Mouse (Mus musculus) layer of hippocampus, adult 9-11 months (tissue): Measurements from ENCODE around the gene Mroh7.
"Not testable (repeated sequence)": the region's sequence is repeated elsewhere in the genome, so short reads cannot be mapped to it uniquely, and the experiment has no call there.

Experiments used
- DNase-seq: peaks from one replicate; pipeline ENCODE4 v3.0.0; 2022

The Mroh7 gene

DNA sequence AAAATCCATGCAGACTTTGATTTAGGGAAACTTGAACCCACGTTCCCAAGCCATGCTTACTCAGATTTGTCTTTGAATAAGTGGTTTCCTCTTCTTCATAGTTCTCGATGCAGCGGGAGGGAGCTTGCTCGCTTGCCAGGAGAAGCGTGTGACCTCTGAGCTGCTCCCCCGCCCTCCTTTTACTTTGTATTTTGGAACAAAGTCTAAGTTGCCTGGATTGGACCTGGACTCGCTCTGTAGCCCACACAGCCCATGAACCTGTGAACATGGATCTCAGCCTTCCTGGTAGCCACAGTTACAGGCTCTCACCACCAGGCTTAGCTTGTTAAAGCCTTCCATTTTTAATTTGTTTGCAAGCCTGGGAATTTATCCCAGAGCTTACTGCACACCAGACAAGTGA lies at the start of gene Mroh7:
Gene Mroh7 (minus strand): TSS at position 112 of the 400 bp plus-strand sequence.
- DNase-seq: no peak

DNA sequence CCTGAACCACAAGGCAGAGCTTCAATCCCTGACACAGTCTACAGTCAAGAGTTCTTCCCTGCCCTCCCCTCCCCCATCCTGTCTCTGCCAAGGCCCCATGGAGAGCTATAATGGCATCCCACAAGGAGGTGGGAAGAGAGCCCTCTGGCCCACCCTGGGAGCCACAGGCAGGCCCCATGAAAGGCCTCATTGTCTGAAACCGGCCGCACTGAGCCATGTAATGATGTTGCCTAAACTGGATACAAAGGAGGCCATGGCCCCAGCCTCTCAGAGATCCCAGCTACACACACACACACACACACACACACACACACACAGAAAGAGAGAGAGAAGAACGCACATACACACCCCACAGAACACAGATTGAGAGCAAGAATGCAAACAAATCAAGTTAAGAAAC lies 49.3 kb upstream of the Mroh7 start:
- peak; percentile 72 for DNase-seq

DNA sequence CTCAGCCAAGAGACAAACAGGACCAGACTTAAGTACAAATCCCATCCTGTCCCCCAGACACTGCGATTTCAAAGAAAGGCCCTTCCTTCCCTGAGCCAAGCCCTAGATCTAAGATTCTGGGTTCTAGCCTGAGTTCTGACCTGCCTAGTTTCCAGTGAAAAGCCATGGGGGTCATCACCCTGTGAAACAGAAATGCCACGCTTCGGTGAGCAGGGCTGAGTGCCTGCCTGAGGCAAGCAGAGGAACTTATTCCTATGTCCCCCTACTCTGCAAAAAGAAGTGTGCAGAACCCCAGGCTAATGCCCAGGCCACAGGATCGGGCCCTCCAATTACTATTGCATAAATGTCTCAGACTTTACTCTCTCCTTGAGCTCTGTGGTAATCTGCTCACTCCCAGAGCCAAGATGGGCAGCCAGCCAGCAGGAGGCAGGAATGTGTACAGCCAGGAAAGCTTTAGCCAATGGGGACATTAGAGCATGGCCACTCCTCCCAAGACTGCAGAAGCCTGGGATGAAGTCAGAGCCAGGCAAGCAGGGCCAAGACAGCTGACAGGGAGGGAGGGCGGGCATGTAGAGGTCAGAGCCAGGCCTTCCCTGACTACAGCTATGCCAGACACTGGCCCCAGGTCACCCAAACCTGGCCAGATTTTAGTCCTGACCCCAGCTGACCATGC lies 47.5 kb upstream of the Mroh7 start:
- peak; percentile 91 for DNase-seq

GRCm38 (mm10) chr4:106776998-106777397 lies 46.3 kb upstream of the Mroh7 start:
- peak; percentile 90 for DNase-seq

DNA sequence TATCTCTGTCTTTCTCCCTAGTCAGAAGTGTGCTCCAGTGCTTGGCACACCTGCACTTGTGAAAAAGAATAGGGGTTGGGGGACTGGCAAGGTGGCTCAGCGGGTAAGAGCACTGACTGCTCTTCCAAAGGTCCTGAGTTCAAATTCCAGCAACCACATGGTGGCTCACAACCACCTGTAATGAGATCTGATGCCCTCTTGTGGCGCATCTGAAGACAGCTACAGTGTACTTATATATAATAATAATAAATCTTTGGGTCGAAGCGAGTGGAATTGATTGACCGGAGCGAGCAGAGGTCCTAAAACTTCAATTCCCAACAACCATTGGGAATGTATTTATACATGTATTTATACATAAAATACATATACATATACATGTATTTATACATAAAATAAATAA lies 45.0 kb upstream of the Mroh7 start:
- DNase-seq: not testable (repeated sequence)

GRCm38 (mm10) chr4:106772558-106772957 lies 41.8 kb upstream of the Mroh7 start:
- DNase-seq: no peak

DNA sequence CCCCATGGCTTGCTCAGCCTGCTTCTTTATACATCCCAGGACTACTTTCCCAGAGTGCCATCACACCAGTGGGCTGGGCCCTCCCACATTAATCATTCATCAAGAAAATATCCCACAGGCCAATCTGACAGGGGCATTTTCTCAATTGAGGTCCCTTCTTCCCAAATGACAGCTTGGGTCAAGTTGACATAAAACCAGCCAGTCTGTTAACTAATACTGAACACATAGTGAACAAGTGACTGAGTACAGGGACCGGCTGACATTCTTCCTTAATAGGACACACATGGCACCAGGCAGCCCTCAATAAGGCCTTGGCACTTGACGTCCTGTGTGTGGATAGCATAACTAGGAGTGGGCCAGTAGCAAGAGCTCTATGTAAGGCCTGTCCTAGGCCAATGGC lies 38.6 kb upstream of the Mroh7 start:
- DNase-seq: no peak

- DNase-seq: no peak
Measured at GRCm38 (mm10) chr4:106764166-106764565, 33.4 kb upstream of the Mroh7 start.

DNA sequence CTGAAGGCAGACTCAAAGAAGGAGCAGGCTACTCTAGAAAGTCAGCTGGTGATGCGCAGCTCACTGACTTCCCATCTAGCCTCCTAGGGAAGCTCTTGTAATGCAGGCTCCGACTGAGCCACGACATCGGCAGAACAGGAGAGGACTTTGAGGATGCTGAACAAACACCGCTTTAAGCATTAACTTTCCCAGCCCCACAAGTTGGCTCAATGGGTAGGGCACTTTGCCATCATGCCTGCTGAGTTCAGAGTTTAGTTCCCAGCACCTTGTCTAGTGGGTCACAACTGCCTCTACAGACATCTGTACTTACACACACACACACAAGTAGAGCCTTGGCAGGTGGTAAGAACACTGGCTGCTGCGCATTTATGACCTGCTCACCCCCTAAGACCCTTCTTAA lies 21.0 kb upstream of the Mroh7 start:
- DNase-seq: no peak

DNA sequence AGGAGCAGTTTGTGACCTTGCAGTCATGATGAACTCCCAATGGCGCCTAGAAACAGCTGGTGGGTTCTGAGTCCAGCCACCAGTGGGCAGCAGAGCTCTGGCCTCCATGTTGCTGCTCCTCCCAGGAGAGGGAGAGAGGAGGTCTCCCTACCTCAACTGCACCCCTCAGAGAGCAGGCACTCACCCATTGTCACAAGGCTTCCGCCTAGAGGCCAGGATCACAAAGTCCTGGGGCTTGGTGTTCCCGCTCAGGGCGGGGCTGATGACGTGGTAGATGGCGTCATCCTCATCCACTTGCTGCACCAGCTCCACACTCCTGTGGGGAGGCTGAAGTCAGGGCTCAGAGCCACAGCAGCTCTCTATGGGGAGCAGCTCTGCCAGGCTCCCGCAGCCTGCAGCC lies 19.0 kb upstream of the Mroh7 start:
- peak; percentile 91 for DNase-seq

DNA sequence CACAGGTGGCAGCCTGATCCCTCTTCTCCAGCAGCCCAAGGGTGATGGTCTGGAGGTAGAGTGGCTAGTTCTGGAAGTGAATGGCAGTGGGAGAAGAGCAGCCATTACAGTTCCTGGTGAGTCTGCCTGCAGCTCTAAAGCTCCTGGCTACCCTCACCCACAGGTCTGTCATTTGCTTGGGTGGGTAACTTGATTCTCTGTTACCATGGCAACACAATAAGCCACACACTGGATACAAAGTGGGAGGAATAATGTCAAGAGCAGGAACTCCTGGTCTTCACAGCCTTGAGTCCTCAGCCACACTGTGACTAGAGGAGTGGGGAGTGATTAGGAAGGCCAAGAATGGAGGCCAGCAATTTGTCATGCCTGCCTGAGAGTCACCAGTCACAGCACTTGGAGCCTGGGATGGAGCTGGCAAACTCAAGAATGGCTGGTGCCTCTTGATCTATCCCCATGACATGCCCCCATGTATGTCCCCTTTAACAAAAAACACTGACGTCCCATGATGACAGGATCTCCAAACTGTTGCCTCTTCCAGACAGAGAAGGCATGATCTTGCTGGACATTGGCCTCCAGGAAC lies 16.4 kb upstream of the Mroh7 start:
- no peak for DNase-seq

GRCm38 (mm10) chr4:106745862-106746261 lies 15.1 kb upstream of the Mroh7 start:
- DNase-seq: peak; percentile 47

DNA sequence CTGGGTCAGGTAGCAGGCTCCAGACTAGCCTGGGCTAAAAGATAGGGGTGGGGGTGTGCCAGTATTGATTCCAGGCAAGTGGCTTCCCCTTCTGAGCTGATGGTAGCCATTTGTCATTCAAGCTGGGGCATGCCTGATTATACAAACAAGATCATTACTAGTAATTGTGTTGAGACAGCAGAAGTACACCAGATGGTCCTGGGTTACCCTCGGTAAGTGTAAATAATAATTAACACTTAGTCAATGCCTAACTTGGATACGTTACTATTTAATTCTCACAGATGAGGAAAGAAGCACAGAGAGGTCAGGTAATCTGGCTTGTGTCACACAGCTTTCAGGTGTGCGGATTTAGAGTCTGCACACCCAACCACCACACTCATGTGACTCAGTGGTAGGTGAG lies 7.2 kb upstream of the Mroh7 start:
- no peak for DNase-seq

DNA sequence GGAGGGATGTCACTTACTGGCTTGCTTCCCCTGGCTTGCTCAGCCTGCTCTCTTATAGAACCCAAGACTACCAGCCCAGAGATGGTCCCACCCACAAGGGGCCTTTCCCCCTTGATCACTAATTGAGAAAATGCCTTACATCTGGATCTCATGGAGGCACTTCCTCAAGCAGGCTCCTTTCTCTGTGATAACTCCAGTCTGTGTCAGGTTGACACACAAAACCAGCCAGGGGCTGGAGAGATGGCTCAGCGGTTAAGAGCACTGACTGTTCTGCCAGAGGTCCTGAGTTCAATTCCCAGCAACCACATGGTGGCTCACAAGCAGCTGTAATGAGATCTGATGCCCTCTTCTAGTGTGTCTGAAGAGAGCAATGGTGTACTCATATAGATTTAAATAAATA lies 6.2 kb upstream of the Mroh7 start:
- DNase-seq: not testable (repeated sequence)

DNA sequence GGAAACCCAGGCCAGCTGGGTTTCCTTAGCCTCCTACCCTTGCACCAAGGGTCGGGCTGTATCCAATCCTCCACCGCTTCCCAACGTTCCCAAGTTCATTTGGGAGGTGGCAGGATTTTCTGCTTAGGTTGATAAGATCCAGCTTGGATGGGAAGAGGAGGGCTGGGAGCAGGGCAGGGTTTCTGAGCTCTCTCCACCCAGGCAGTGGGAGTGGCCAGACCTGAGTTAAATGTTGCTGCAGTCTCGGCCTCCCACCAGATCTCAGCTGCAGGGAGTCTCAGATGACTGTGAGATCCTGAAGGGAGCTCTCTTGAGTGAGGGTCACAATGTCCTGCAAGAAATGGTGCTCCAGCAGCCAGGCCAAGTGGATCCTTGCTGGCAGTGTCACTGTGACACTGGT lies 2.9 kb upstream of the Mroh7 start, which contains the start of gene Fam151a:
Gene Fam151a (plus strand): TSS at position 254 of the 400 bp plus-strand sequence.
- DNase-seq: no peak

- no peak for DNase-seq
Measured at GRCm38 (mm10) chr4:106720631-106721030, 10.1 kb downstream of the Mroh7 start.

- no peak for DNase-seq
Measured at GRCm38 (mm10) chr4:106713622-106714021, 17.1 kb downstream of the Mroh7 start.

- peak; percentile 61 for DNase-seq
Measured at GRCm38 (mm10) chr4:106708408-106708807, 22.3 kb downstream of the Mroh7 start.

- DNase-seq: no peak
Measured at GRCm38 (mm10) chr4:106707957-106708356, 22.8 kb downstream of the Mroh7 start.

DNA sequence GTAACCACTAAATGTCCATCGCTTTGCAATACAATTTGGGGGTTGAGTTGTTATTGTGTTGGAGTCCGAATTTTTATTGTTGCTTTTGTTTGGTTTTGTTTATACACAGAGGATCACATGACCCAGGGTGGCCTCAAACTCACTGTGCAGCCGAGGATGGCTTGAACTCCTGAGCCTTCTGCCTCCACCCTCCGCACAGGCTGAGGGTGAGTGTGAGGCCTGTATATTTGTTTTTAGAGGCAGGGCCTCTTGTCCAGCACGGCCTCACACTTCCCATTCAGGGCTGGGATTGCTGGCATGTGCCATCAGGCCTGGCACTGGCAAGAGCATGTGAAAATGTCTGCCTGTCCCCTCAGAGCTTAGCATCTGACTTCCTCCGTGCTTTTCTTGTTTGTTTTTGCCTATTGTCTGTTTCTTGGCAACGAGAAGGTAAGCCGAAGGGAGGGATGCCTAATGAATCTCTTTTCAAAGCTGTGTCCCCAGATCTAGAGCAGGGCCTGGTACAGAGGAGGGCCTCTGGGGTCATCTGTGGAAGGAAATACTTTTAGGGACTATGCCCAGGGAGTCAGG lies 25.5 kb downstream of the Mroh7 start:
- DNase-seq: no peak

GRCm38 (mm10) chr4:106704416-106704815 lies 26.3 kb downstream of the Mroh7 start:
- peak; percentile 77 for DNase-seq

GRCm38 (mm10) chr4:106703956-106704355 lies 26.8 kb downstream of the Mroh7 start:
- DNase-seq: no peak

DNA sequence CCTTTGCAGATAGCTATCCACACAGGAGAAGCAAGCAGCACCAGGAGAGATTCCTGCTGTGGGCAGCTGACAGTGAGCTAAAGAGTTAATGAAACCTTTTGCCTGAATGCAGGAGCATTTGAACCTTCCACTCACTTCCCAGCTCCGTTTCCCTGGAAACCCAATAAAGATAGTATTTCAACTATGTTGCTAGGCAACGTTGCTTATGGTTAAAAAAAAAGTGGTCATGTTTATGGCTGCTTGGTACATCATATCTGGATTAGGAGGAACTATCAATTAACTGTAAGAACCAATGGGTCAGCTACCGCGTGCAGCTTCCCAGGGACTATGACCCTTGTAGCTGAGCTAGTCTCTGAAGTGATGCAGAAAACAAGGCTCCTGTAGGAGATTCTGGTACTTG lies 29.9 kb downstream of the Mroh7 start:
- peak; percentile 42 for DNase-seq

DNA sequence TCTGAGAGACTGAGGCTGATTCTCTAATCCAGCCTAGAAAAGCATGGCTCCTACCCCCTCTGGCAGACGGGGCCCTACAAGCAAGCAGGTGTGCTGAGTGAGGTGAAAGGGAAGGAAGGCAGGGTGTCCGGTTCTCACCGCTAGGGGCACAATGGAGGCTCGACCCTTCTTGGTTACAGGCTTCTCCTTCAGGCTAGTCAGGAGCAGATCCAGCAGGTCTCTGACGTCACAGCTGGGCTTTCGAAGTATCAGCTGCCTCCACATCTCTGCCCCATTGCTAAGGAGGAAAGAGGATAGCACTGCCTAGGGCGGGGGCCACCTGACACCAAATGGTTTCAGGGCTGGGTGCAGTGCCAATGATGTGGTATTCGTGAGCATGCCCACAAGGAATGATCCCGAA lies 30.7 kb downstream of the Mroh7 start:
- DNase-seq: peak; percentile 26
